Mouse (Mus musculus): ENCODE measurements around the gene Tlcd1. TPM values are rescaled to one million over a fixed set of nuclear protein-coding genes. Genes with fewer than 3 reads are reported as not detected.
A peak's percentile ranks its signal among the peaks of the same experiment; 100 is the strongest.

Tlcd1 gene
- polyA plus RNA-seq, 1 experiment from 2014 or later, result 43.4 TPM

DNA sequence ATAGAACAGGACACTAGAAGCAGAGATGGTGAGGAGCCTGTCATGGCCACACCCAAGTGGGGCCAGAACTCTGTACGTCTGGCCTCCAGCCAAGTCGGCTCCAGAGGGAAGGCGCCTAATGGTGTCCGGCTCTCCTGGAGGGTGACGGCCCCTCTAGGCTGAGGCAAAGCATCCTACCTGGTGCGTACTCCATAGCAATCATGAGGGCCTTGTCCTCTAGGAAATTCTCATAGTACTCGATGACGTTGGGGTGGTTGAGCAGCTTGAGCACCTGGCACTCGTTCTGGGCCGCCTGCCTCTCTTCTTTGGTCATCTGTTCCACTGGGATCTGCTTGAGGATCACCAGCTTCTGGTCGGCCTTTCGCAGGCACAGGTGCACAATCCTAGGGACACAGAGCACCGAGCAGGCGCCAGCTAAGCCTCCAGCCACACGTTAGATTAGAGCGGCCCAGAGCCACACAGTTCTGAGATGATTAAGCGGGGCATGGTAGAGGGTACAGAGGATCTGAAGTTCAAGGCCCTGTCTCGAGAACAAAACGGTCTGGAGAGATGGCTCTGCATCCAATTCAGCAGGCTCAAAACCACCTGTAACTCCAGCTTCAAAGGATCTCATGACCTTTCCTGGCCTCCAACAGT, 3.6 kb upstream of the Tlcd1 start:
- H3K9ac ChIP-seq (ENCODE audit: low read depth, low read length), result no peak overlapping the region
- ATAC-seq (replicated peaks; ENCODE audit: low FRiP score, low read depth) (no peak), DNase-seq (ENCODE audit: low spot score) (no peak)
- 85% methylated on average over 19 of the region's 19 CpGs for WGBS
- H3K4me3 ChIP-seq (replicated peaks; ENCODE audit: low read depth, low read length), result no peak overlapping the region
- H3K36me3 ChIP-seq (ENCODE audit: insufficient read depth, low read length), result peaks cover 5% of the 10 kb centered on the region; the same call in 1 of the 2 replicates
- no peak for TF ChIP-seq CTCF (IDR thresholded peaks at IDR 0.05; ENCODE audit: low read depth)
- no peak overlapping the region for H3K27ac ChIP-seq
- H3K27me3 ChIP-seq (ENCODE audit: insufficient read depth, low read length), result no peaks in the 10 kb centered on the region
- no peaks in the 10 kb centered on the region for H3K9me3 ChIP-seq (replicated peaks; ENCODE audit: low read length)
- H3K4me2 ChIP-seq (ENCODE audit: low read length), result no peak overlapping the region
- peaks cover 7% of the 10 kb centered on the region; the same call in 1 of the 2 replicates for H3K4me1 ChIP-seq (replicated peaks; ENCODE audit: insufficient read depth, low read length)

DNA sequence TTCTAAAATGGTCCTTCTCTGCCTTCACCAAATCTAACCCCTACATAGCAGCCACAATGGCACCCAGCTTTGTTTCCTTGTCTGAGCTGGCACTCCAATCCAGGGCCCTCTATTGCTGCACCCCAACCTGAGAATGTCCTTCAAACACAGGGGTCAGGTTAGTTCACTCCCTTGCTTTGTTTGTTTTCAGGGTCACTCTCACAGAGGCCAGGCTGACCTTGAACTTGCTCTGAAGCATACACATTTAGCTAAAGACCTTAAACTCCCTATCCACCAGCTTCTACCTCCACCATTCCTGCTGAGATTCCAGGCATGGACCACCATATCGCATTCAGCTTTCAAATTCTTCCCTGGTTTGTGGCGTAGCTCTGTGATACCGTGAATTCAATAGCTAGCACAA, 2.0 kb upstream of the Tlcd1 start:
- no peak for DNase-seq (ENCODE audit: low spot score)
- no peak for TF ChIP-seq CTCF (IDR thresholded peaks at IDR 0.05; ENCODE audit: low read depth)
- no peak overlapping the region for H3K4me3 ChIP-seq (replicated peaks; ENCODE audit: low read depth, low read length)
- H3K36me3 ChIP-seq (ENCODE audit: insufficient read depth, low read length), result peaks cover 5% of the 10 kb centered on the region; the same call in 1 of the 2 replicates
- no peak overlapping the region for H3K4me2 ChIP-seq (ENCODE audit: low read length)
- no peaks in the 10 kb centered on the region for H3K27me3 ChIP-seq (ENCODE audit: insufficient read depth, low read length)
- peaks cover 10% of the 10 kb centered on the region; the same call in 1 of the 2 replicates for H3K4me1 ChIP-seq (replicated peaks; ENCODE audit: insufficient read depth, low read length)
- 90% methylated on average over 3 of the region's 3 CpGs for WGBS
- no peaks in the 10 kb centered on the region for H3K9me3 ChIP-seq (replicated peaks; ENCODE audit: low read length)
- H3K27ac ChIP-seq, result peak overlapping the region; percentile 54
- no peak for ATAC-seq (replicated peaks; ENCODE audit: low FRiP score, low read depth)
- H3K9ac ChIP-seq (ENCODE audit: low read depth, low read length), result 0 out of 2 replicates have a peak overlapping the region, but pooled peaks have one; percentile 31

DNA sequence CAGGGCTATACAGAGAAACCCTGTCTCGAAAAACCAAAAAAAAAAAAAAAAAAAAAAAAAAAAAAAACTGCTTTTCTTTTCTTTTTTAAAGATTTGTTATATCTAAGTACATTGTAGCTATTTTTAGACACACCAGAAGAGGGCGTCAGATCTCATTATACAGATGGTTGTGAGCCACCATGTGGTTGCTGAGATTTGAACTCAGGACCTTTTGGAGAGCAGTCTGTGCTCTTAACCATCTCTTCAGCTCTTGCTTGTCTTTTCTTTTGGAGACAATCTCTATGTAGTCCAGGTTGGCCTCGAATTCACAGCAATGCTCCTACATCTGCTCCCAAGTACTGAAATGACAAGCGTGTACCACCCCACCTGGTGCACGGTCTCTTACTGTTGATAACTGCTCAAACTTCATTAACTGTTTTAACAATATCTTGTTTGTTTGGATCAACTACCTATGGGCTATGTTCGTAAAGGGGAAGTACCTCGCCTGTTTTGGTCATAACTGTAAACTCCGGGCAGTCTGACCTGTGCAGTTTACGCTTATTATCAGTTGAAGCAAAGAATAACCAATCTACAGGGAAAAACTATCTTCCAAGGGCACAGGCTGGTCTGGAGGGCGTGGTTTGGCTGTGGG, 625 bp upstream of the Tlcd1 start:
- DNase-seq (ENCODE audit: low spot score), result no peak
- Histone ChIP-seq H3K4me3 (replicated peaks; ENCODE audit: low read depth, low read length) (peak overlapping the region; percentile 52), H3K4me2 (ENCODE audit: low read length) (peak overlapping the region; percentile 89), H3K9me3 (replicated peaks; ENCODE audit: low read length) (no peaks in the 10 kb centered on the region), H3K4me1 (replicated peaks; ENCODE audit: insufficient read depth, low read length) (peaks cover 18% of the 10 kb centered on the region), H3K9ac (ENCODE audit: low read depth, low read length) (peak overlapping the region; percentile 69), H3K36me3 (ENCODE audit: insufficient read depth, low read length) (peaks cover 14% of the 10 kb centered on the region; the same call in 1 of the 2 replicates), H3K27me3 (ENCODE audit: insufficient read depth, low read length) (no peaks in the 10 kb centered on the region), H3K27ac (peak overlapping the region; percentile 96)
- WGBS, result 1% methylated on average over 9 of the region's 10 CpGs
- TF ChIP-seq CTCF (IDR thresholded peaks at IDR 0.05; ENCODE audit: low read depth), result peak; percentile 38
- no peak for ATAC-seq (replicated peaks; ENCODE audit: low FRiP score, low read depth)

DNA sequence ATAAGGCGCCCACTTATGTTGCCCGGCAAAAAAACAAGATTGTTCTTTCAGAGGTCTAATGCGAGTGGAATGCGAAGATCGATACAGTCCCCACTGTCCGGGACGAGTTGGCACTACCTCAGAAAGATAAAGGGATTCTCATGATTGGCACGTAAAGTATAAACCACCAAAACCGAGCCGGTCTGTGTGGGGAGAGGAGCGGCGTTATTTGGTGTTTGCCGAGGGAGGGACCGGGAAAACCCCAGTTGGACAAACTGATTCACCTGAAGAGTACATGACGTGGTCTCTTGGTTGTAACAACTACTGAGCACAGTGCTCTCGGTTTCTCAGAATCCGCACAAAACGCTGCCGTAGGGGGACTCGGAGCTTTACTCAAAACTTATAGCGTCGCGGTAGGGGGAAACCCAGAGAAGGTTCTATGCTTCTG, 407 bp downstream of the Tlcd1 start:
- no peaks in the 10 kb centered on the region for H3K9me3 ChIP-seq (replicated peaks; ENCODE audit: low read length)
- peak overlapping the region; percentile 69 for H3K9ac ChIP-seq (ENCODE audit: low read depth, low read length)
- H3K4me3 ChIP-seq (replicated peaks; ENCODE audit: low read depth, low read length), result peak overlapping the region; percentile 52
- no peak for ATAC-seq (replicated peaks; ENCODE audit: low FRiP score, low read depth)
- H3K4me2 ChIP-seq (ENCODE audit: low read length), result peak overlapping the region; percentile 89
- WGBS, result 0% methylated on average over 23 of the region's 23 CpGs
- DNase-seq (ENCODE audit: low spot score), result no peak
- H3K4me1 ChIP-seq (replicated peaks; ENCODE audit: insufficient read depth, low read length), result peaks cover 22% of the 10 kb centered on the region
- H3K27me3 ChIP-seq (ENCODE audit: insufficient read depth, low read length), result no peaks in the 10 kb centered on the region
- peak overlapping the region; percentile 96 for H3K27ac ChIP-seq
- H3K36me3 ChIP-seq (ENCODE audit: insufficient read depth, low read length), result peaks cover 22% of the 10 kb centered on the region; the same call in 1 of the 2 replicates
- TF ChIP-seq CTCF (IDR thresholded peaks at IDR 0.05; ENCODE audit: low read depth), result no peak

DNA sequence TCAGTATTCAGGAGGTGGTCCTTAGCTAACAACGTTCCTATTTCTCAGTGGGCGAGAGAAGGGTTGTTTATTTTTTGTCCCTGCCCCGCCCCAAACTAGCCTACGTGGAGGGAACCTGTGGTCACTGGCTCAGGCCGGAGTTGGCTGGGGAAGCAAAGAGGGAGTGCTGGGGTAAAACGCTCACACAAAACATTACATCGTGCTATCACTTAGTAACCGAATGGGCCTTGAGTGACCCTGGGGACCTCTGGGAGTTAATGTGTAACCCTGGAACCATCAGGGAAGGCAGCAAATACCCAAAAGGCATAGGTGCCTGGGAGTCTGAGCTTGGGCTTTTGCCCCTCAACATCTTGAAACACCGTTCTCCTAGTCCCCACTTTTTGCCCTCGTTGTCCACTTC, 926 bp downstream of the Tlcd1 start:
- Histone ChIP-seq H3K4me1 (replicated peaks; ENCODE audit: insufficient read depth, low read length) (peaks cover 27% of the 10 kb centered on the region), H3K27ac (peak overlapping the region; percentile 96), H3K9me3 (replicated peaks; ENCODE audit: low read length) (no peaks in the 10 kb centered on the region), H3K27me3 (ENCODE audit: insufficient read depth, low read length) (no peaks in the 10 kb centered on the region), H3K9ac (ENCODE audit: low read depth, low read length) (peak overlapping the region; percentile 29; the same call in 1 of the 2 replicates), H3K4me2 (ENCODE audit: low read length) (peak overlapping the region; percentile 89), H3K36me3 (ENCODE audit: insufficient read depth, low read length) (peaks cover 20% of the 10 kb centered on the region; the same call in 1 of the 2 replicates), H3K4me3 (replicated peaks; ENCODE audit: low read depth, low read length) (peak overlapping the region; percentile 52)
- TF ChIP-seq CTCF (IDR thresholded peaks at IDR 0.05; ENCODE audit: low read depth), result no peak
- WGBS, result under 1% methylated on average over 10 of the region's 10 CpGs
- DNase-seq (ENCODE audit: low spot score) (peak; percentile 70), ATAC-seq (replicated peaks; ENCODE audit: low FRiP score, low read depth) (peak; percentile 74)

DNA sequence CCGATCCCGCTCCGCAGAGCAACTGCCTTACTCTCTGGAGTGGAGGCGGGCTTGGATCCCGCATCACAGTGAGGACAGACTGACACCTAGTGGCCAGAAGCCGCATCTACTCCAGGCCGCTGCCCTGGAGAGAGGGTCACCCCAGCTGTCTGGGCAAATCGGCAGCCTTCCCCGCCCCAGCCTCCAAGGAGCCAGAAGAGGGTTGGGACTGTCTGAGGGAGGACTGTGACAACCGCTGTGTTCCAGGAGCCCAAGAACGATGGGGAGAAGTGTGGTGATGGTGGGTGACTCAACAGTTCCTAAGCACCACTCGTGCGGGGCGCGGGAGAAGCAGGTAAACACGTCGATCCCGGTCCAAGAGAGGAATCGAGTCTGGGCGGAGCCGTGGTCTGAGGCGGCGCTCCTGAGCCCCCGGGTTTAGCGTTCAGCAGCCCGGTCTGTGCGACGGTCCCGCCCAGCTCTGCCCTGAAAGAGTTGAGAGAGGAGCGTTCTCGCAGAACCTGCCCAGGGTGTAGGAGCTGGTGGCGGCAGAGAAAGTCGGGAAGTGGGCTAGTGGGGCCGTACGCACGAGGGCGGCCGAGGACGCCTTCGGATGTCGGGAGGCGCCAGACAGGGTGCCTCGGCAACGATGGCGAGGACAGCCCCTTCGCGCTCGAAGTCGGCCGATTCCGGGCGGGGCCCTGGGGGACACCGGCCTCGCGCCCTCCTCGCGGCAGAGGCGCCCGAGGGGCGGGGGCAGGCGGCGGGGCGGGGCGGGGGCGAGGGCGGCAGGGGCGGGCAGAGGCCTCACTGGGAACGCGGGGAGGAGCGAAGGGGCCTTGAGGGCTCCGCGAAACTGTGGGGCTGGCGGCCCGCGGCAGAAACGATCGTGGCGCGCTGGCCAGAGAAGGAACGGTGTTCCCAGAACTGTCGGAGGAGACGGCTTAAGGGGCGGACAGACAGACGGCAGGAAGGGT, 1.7 kb downstream of the Tlcd1 start:
- Histone ChIP-seq H3K27me3 (ENCODE audit: insufficient read depth, low read length) (no peaks in the 10 kb centered on the region), H3K27ac (peak overlapping the region; percentile 96)
- peak; percentile 98 for TF ChIP-seq CTCF (IDR thresholded peaks at IDR 0.05; ENCODE audit: low read depth)

More for the DNA sequence above, 1.7 kb downstream of the Tlcd1 start:
- H3K36me3 ChIP-seq (ENCODE audit: insufficient read depth, low read length), result peaks cover 19% of the 10 kb centered on the region; the same call in 1 of the 2 replicates
- under 1% methylated on average over 81 of the region's 84 CpGs for WGBS
- H3K9ac ChIP-seq (ENCODE audit: low read depth, low read length), result peak overlapping the region; percentile 71
- DNase-seq (ENCODE audit: low spot score) (peak; percentile 97), ATAC-seq (replicated peaks; ENCODE audit: low FRiP score, low read depth) (peak; percentile 82)
- H3K4me3 ChIP-seq (replicated peaks; ENCODE audit: low read depth, low read length), result peak overlapping the region; percentile 52
- peaks cover 28% of the 10 kb centered on the region for H3K4me1 ChIP-seq (replicated peaks; ENCODE audit: insufficient read depth, low read length)
- no peaks in the 10 kb centered on the region for H3K9me3 ChIP-seq (replicated peaks; ENCODE audit: low read length)
- H3K4me2 ChIP-seq (ENCODE audit: low read length), result peak overlapping the region; percentile 89

Measured in kidney, postnatal 0 days (tissue).